Mouse (Mus musculus) urinary bladder, postnatal 25 days (tissue): ENCODE data around the gene Mtcl1.
"Not testable (repeated sequence)": the region's sequence is repeated elsewhere in the genome, so short reads cannot be mapped to it uniquely, and the experiment has no call there.

ENCODE experiments used
- DNase-seq: peaks from one replicate; pipeline ENCODE4 v3.0.0; 2022; ENCODE audit warnings: low spot score

Gene Mtcl1

GRCm38 (mm10) chr17:66447978-66448377 is 1.6 kb downstream of the Mtcl1 start:
- no peak for DNase-seq

GRCm38 (mm10) chr17:66447007-66447312 is 2.6 kb downstream of the Mtcl1 start:
- no peak for DNase-seq

- no peak for DNase-seq
Observed at GRCm38 (mm10) chr17:66446196-66447006, 3.1 kb downstream of the Mtcl1 start.

- DNase-seq: no peak
Observed at GRCm38 (mm10) chr17:66444059-66444700, 5.4 kb downstream of the Mtcl1 start.

- no peak for DNase-seq
Observed at GRCm38 (mm10) chr17:66439888-66440287, 9.7 kb downstream of the Mtcl1 start.

- no peak for DNase-seq
Observed at GRCm38 (mm10) chr17:66439051-66439753, 10.3 kb downstream of the Mtcl1 start.

GRCm38 (mm10) chr17:66438137-66438536 is 11.4 kb downstream of the Mtcl1 start:
- DNase-seq: no peak

- DNase-seq: no peak
Observed at GRCm38 (mm10) chr17:66436811-66437210, 12.7 kb downstream of the Mtcl1 start.

- DNase-seq: no peak
Observed at GRCm38 (mm10) chr17:66435982-66436381, 13.6 kb downstream of the Mtcl1 start.

GRCm38 (mm10) chr17:66435007-66435406 is 14.5 kb downstream of the Mtcl1 start:
- no peak for DNase-seq

GRCm38 (mm10) chr17:66434566-66434965 is 15.0 kb downstream of the Mtcl1 start:
- no peak for DNase-seq

GRCm38 (mm10) chr17:66424601-66425000 is 24.9 kb downstream of the Mtcl1 start:
- not testable (repeated sequence) for DNase-seq

- DNase-seq: no peak
Observed at GRCm38 (mm10) chr17:66419421-66419820, 30.1 kb downstream of the Mtcl1 start.

GRCm38 (mm10) chr17:66417748-66418147 is 31.8 kb downstream of the Mtcl1 start:
- DNase-seq: no peak

- no peak for DNase-seq
Observed at GRCm38 (mm10) chr17:66417329-66417728, 32.2 kb downstream of the Mtcl1 start.

GRCm38 (mm10) chr17:66416841-66417313 is 32.7 kb downstream of the Mtcl1 start:
- no peak for DNase-seq

- no peak for DNase-seq
Observed at GRCm38 (mm10) chr17:66416436-66416835, 33.1 kb downstream of the Mtcl1 start.

GRCm38 (mm10) chr17:66414331-66414730 is 35.2 kb downstream of the Mtcl1 start:
- no peak for DNase-seq

- no peak for DNase-seq
Observed at GRCm38 (mm10) chr17:66412155-66412970, 37.2 kb downstream of the Mtcl1 start.

GRCm38 (mm10) chr17:66410884-66411426 is 38.6 kb downstream of the Mtcl1 start:
- DNase-seq: no peak

GRCm38 (mm10) chr17:66409070-66409605 is 40.4 kb downstream of the Mtcl1 start:
- no peak for DNase-seq
